Mouse (Mus musculus) lung, postnatal 4 days (tissue): ENCODE data around the gene Gm9048.
"Not testable (repeated sequence)": the region's sequence is repeated elsewhere in the genome, so short reads cannot be mapped to it uniquely, and the experiment has no call there.

Source experiments
- DNase-seq, 2 experiments: peaks; one replicate each; pipeline ENCODE4 v3.0.0; 2021

The Gm9048 gene

GRCm38 (mm10) chr10:118348579-118348978 lies at the start of gene Gm9048:
TSS of gene Gm9048 (minus strand) at chr10:118348679.
- not testable (repeated sequence) for DNase-seq

GRCm38 (mm10) chr10:118370443-118370842 lies 22.0 kb upstream of the Gm9048 start:
- peak; percentile 81 to 86 for DNase-seq

GRCm38 (mm10) chr10:118369518-118369917 lies 21.0 kb upstream of the Gm9048 start:
- no peak for DNase-seq

- DNase-seq, result not testable (repeated sequence)
Measured at GRCm38 (mm10) chr10:118354005-118354404, 5.5 kb upstream of the Gm9048 start, which contains the start of gene Gm9049. TSS of gene Gm9049 (minus strand) at chr10:118354105.

- not testable (repeated sequence) for DNase-seq
Measured at GRCm38 (mm10) chr10:118343155-118343554, 5.3 kb downstream of the Gm9048 start, which contains the start of gene Gm9046. TSS of gene Gm9046 (minus strand) at chr10:118343255.

GRCm38 (mm10) chr10:118337731-118338130 lies 10.7 kb downstream of the Gm9048 start, which contains the start of gene Gm9045:
TSS of gene Gm9045 (minus strand) at chr10:118337831.
- not testable (repeated sequence) for DNase-seq

- DNase-seq, result not testable (repeated sequence)
Measured at GRCm38 (mm10) chr10:118332308-118332707, 16.2 kb downstream of the Gm9048 start, which contains the start of gene Gm9044. TSS of gene Gm9044 (minus strand) at chr10:118332408.

- not testable (repeated sequence) for DNase-seq
Measured at GRCm38 (mm10) chr10:118326869-118327268, 21.6 kb downstream of the Gm9048 start, which contains the start of gene Gm9040. TSS of gene Gm9040 (minus strand) at chr10:118326969.

- DNase-seq, result no peak
Measured at GRCm38 (mm10) chr10:118319024-118319423, 29.5 kb downstream of the Gm9048 start.

- not testable (repeated sequence) for DNase-seq
Measured at GRCm38 (mm10) chr10:118302133-118302532, 46.3 kb downstream of the Gm9048 start.
